Mouse (Mus musculus): Measurements from ENCODE around the gene Pvr. TPM values are rescaled to one million over a fixed set of nuclear protein-coding genes. Genes with fewer than 3 reads are reported as not detected.

Pvr gene
- polyA plus RNA-seq, 1 experiment from 2014 or later = 19.0 TPM

Other genes starting within 250 kb of the Pvr start
- gene Apoc2, start 243.2 kb downstream of the Pvr start, polyA plus RNA-seq (2015; fragmentation: Nextera tagmentation; extraction: Ambion mirVana) = 1.2 and 2.6 TPM in 2 replicates
- 0.38 TPM in 1 of 2 replicates, not detected in the other for gene Gm44805, start 239.7 kb downstream of the Pvr start, polyA plus RNA-seq (2015; fragmentation: Nextera tagmentation; extraction: Ambion mirVana)
- gene Apoc4, start 239.7 kb downstream of the Pvr start, polyA plus RNA-seq (2015; fragmentation: Nextera tagmentation; extraction: Ambion mirVana) = 0.22 and 0.37 TPM in 2 replicates
- 8.9 and 9.2 TPM in 2 replicates for gene Apoc1, start 228.5 kb downstream of the Pvr start, polyA plus RNA-seq (2015; fragmentation: Nextera tagmentation; extraction: Ambion mirVana)
- gene Apoe, start 222.0 kb downstream of the Pvr start, polyA plus RNA-seq (2015; fragmentation: Nextera tagmentation; extraction: Ambion mirVana) = 588 and 662 TPM in 2 replicates
- 146 and 158 TPM in 2 replicates for gene Tomm40, start 205.7 kb downstream of the Pvr start, polyA plus RNA-seq (2015; fragmentation: Nextera tagmentation; extraction: Ambion mirVana)
- gene Nectin2, start 170.7 kb downstream of the Pvr start, polyA plus RNA-seq (2015; fragmentation: Nextera tagmentation; extraction: Ambion mirVana) = 63.5 and 76.8 TPM in 2 replicates
- gene Bcam, start 150.1 kb downstream of the Pvr start, polyA plus RNA-seq (2015; fragmentation: Nextera tagmentation; extraction: Ambion mirVana) = 413 and 444 TPM in 2 replicates
- gene Cblc, start 124.4 kb downstream of the Pvr start, polyA plus RNA-seq (2015; fragmentation: Nextera tagmentation; extraction: Ambion mirVana) = 1.2 and 2.0 TPM in 2 replicates
- 3.1 and 4.1 TPM in 2 replicates for gene Bcl3, start 98.4 kb downstream of the Pvr start, polyA plus RNA-seq (2015; fragmentation: Nextera tagmentation; extraction: Ambion mirVana)
- not detected in 2 replicates for gene Gm19345, start 69.2 kb downstream of the Pvr start, polyA plus RNA-seq (2015; fragmentation: Nextera tagmentation; extraction: Ambion mirVana)
- gene Ceacam16, start 59.9 kb downstream of the Pvr start, polyA plus RNA-seq (2015; fragmentation: Nextera tagmentation; extraction: Ambion mirVana) = not detected in 2 replicates
- 0.04 TPM in 1 of 2 replicates, not detected in the other for gene Ceacam19, start 33.2 kb downstream of the Pvr start, polyA plus RNA-seq (2015; fragmentation: Nextera tagmentation; extraction: Ambion mirVana)
- 1.8 and 2.2 TPM in 2 replicates for gene Igsf23, start 29.6 kb upstream of the Pvr start, polyA plus RNA-seq (2015; fragmentation: Nextera tagmentation; extraction: Ambion mirVana)
- gene Ceacam20, start 44.3 kb upstream of the Pvr start, polyA plus RNA-seq (2015; fragmentation: Nextera tagmentation; extraction: Ambion mirVana) = 0.11 TPM in 1 of 2 replicates, not detected in the other
- 0.04 TPM in 1 of 2 replicates, not detected in the other for gene Nlrp9b, start 70.3 kb upstream of the Pvr start, polyA plus RNA-seq (2015; fragmentation: Nextera tagmentation; extraction: Ambion mirVana)
- not detected in 2 replicates for gene Vmn1r91, start 178.5 kb upstream of the Pvr start, polyA plus RNA-seq (2015; fragmentation: Nextera tagmentation; extraction: Ambion mirVana)
- not detected in 2 replicates for gene Gm16442, start 201.4 kb upstream of the Pvr start, polyA plus RNA-seq (2015; fragmentation: Nextera tagmentation; extraction: Ambion mirVana)
- gene Vmn1r93, start 217.9 kb upstream of the Pvr start, polyA plus RNA-seq (2015; fragmentation: Nextera tagmentation; extraction: Ambion mirVana) = not detected in 2 replicates
- gene Vmn1r94, start 247.2 kb upstream of the Pvr start, polyA plus RNA-seq (2015; fragmentation: Nextera tagmentation; extraction: Ambion mirVana) = not detected in 2 replicates

Measured in heart, embryonic 16.5 days (tissue).